Mouse (Mus musculus) MEL (cell line): ENCODE results near the gene Kat7. TPM values are rescaled to one million over a fixed set of nuclear protein-coding genes. Genes with fewer than 3 reads are reported as not detected.

Experiments used
- DNase-seq: peaks from one replicate; pipeline ENCODE4 v3.0.0; 2011; ENCODE audit warnings: low read depth, low spot score
- H3K27ac ChIP-seq: 2 replicates; pipeline ENCODE4 v1.5.1; 2012; ENCODE audit warnings: low read depth, mild to moderate bottlenecking, control low read depth, low read length, moderate library complexity; ENCODE audit not compliant: control insufficient read depth
- H3K27me3 ChIP-seq, 2 experiments: fragments of 150-350 bp in 1 of 2; sonication (generic) in 1 of 2; 2 replicates each; pipeline ENCODE4 v1.6.1; 2012; ENCODE audit warnings: low read length in 2 of 2, mild to moderate bottlenecking in 2 of 2, improper control_type of control experiment in 1 of 2, moderate library complexity in 1 of 2; ENCODE audit not compliant: insufficient read depth in 2 of 2, control insufficient read depth in 1 of 2
- H3K36me3 ChIP-seq, 2 experiments: 2 replicates each; pipeline ENCODE4 v1.6.1; 2012 to 2014; ENCODE audit warnings: low read length in 2 of 2, improper control_type of control experiment in 1 of 2, inconsistent platforms in 1 of 2, mild to moderate bottlenecking in 1 of 2; ENCODE audit not compliant: insufficient read depth in 2 of 2, control insufficient read depth in 1 of 2
- H3K4me1 ChIP-seq, 2 experiments: fragments of 150-350 bp in 1 of 2; sonication (generic) in 1 of 2; 2 replicates each; pipeline ENCODE4 v1.6.1; 2012; ENCODE audit warnings: low read length in 2 of 2, improper control_type of control experiment in 1 of 2, mild to moderate bottlenecking in 1 of 2; ENCODE audit not compliant: insufficient read depth in 2 of 2, control insufficient read depth in 1 of 2
- H3K4me3 ChIP-seq, 2 experiments: fragments of 150-350 bp in 1 of 2; sonication (generic) in 1 of 2; 2 replicates each; pipeline ENCODE4 v1.5.1; 2012; ENCODE audit warnings: low read depth in 2 of 2, low read length in 2 of 2, mild to moderate bottlenecking in 2 of 2, moderate library complexity in 2 of 2, control low read depth in 1 of 2, improper control_type of control experiment in 1 of 2; ENCODE audit not compliant: control insufficient read depth in 1 of 2, insufficient read depth in 1 of 2
- H3K79me2 ChIP-seq: 2 replicates; pipeline ENCODE4 v1.6.1; 2012; ENCODE audit warnings: mild to moderate bottlenecking, low read length, moderate library complexity; ENCODE audit not compliant: control insufficient read depth, poor library complexity, insufficient read depth
- H3K9ac ChIP-seq: 2 replicates; pipeline ENCODE4 v1.6.1; 2012; ENCODE audit warnings: low read depth, mild to moderate bottlenecking, control low read depth, low read length, moderate library complexity; ENCODE audit not compliant: control insufficient read depth, poor library complexity, severe bottlenecking
- H3K9me3 ChIP-seq: fragments of 150-350 bp; sonication (generic); replicated peaks from 2 replicates; pipeline ENCODE4 v1.6.1; 2012; ENCODE audit warnings: mild to moderate bottlenecking, low read length, improper control_type of control experiment, moderate library complexity; ENCODE audit not compliant: insufficient read depth
- BHLHE40 ChIP-seq: IDR thresholded peaks from 2 replicates; pipeline ENCODE4 v1.6.1; 2012; ENCODE audit warnings: low read depth, mild to moderate bottlenecking, inconsistent platforms, low read length, improper control_type of control experiment, borderline replicate concordance
- CHD1 ChIP-seq: IDR thresholded peaks from 2 replicates; pipeline ENCODE4 v1.6.1; 2012; ENCODE audit warnings: low read depth, mild to moderate bottlenecking, inconsistent platforms, low read length, improper control_type of control experiment
- E2F4 ChIP-seq: IDR thresholded peaks from 2 replicates; pipeline ENCODE4 v1.6.1; 2011; ENCODE audit warnings: low read depth, low read length, improper control_type of control experiment, borderline replicate concordance
- ELF1 ChIP-seq: IDR thresholded peaks from 2 replicates; pipeline ENCODE4 v1.6.1; 2014; ENCODE audit warnings: low read depth, mild to moderate bottlenecking, inconsistent platforms, low read length, improper control_type of control experiment, moderate library complexity
- ETS1 ChIP-seq: IDR thresholded peaks from 2 replicates; pipeline ENCODE4 v1.6.1; 2012; ENCODE audit warnings: low read depth, mild to moderate bottlenecking, inconsistent platforms, low read length, improper control_type of control experiment, moderate library complexity
- HCFC1 ChIP-seq: IDR thresholded peaks from 2 replicates; pipeline ENCODE4 v1.6.1; 2012; ENCODE audit warnings: low read depth, mild to moderate bottlenecking, inconsistent platforms, low read length, improper control_type of control experiment, moderate library complexity
- KAT2A ChIP-seq: conservative IDR thresholded peaks from 2 replicates; pipeline ENCODE4 v1.6.1; 2012; ENCODE audit warnings: low read depth, low read length, improper control_type of control experiment, inconsistent platforms
- MAFK ChIP-seq: IDR thresholded peaks from 2 replicates; pipeline ENCODE4 v1.6.1; 2011; ENCODE audit warnings: low read depth, mild to moderate bottlenecking, low read length, improper control_type of control experiment, borderline replicate concordance
- MAZ ChIP-seq: IDR thresholded peaks from 2 replicates; pipeline ENCODE4 v1.6.1; 2012; ENCODE audit warnings: low read depth, mild to moderate bottlenecking, inconsistent platforms, low read length, improper control_type of control experiment
- MYB ChIP-seq: IDR thresholded peaks from 2 replicates; pipeline ENCODE4 v1.6.1; 2011; ENCODE audit warnings: mild to moderate bottlenecking, low read depth, low read length, improper control_type of control experiment
- NELFE ChIP-seq: IDR thresholded peaks from 2 replicates; pipeline ENCODE4 v1.6.1; 2011; ENCODE audit warnings: low read depth, low read length, improper control_type of control experiment
- NRF1 ChIP-seq: IDR thresholded peaks from 2 replicates; pipeline ENCODE4 v1.6.1; 2014; ENCODE audit warnings: low read depth, mild to moderate bottlenecking, inconsistent platforms, low read length, improper control_type of control experiment, moderate library complexity; ENCODE audit not compliant: poor library complexity, insufficient read depth, severe bottlenecking
- RAD21 ChIP-seq: IDR thresholded peaks from 2 replicates; pipeline ENCODE4 v1.6.1; 2011; ENCODE audit warnings: mild to moderate bottlenecking, low read depth, low read length, improper control_type of control experiment
- RCOR1 ChIP-seq: IDR thresholded peaks from 2 replicates; pipeline ENCODE4 v1.6.1; 2012; ENCODE audit warnings: low read depth, mild to moderate bottlenecking, inconsistent platforms, low read length, improper control_type of control experiment
- SIN3A ChIP-seq: IDR thresholded peaks from 2 replicates; pipeline ENCODE4 v1.6.1; 2012; ENCODE audit warnings: low read length, improper control_type of control experiment, inconsistent platforms
- TAL1 ChIP-seq: IDR thresholded peaks from 2 replicates; pipeline ENCODE4 v1.6.1; 2012; ENCODE audit warnings: mild to moderate bottlenecking, inconsistent platforms, low read length, moderate library complexity, mixed read lengths
- UBTF ChIP-seq: IDR thresholded peaks from 2 replicates; pipeline ENCODE4 v1.6.1; 2012; ENCODE audit warnings: low read depth, mild to moderate bottlenecking, inconsistent platforms, low read length, improper control_type of control experiment, moderate library complexity, borderline replicate concordance; ENCODE audit not compliant: insufficient read depth
- ZC3H11A ChIP-seq: IDR thresholded peaks from 2 replicates; pipeline ENCODE4 v1.6.1; 2012; ENCODE audit warnings: low read depth, mild to moderate bottlenecking, inconsistent platforms, low read length, improper control_type of control experiment
- ZMIZ1 ChIP-seq: IDR thresholded peaks from 2 replicates; pipeline ENCODE4 v1.6.1; 2012; ENCODE audit warnings: low read depth, mild to moderate bottlenecking, inconsistent platforms, low read length, improper control_type of control experiment, moderate library complexity
- ZNF384 ChIP-seq: IDR thresholded peaks from 2 replicates; pipeline ENCODE4 v1.6.1; 2012; ENCODE audit warnings: low read depth, mild to moderate bottlenecking, inconsistent platforms, low read length, improper control_type of control experiment
- polyA plus RNA-seq, 2 experiments: library from polyadenylated mRNA; stranded (reverse) in 1 of 2; unstranded in 1 of 2; fragments of >175 nt in 1 of 2; fragments of >200 nt in 1 of 2; gene quantifications; 2 replicates each; pipeline versions ENCODE4 v1.2.1 to v1.2.4; 2012; ENCODE audit warnings: low replicate concordance in 2 of 2, low read depth in 1 of 2; ENCODE audit not compliant: insufficient read length in 2 of 2, insufficient read depth in 1 of 2, missing spikeins in 1 of 2
- total RNA-seq: library from RNA; depleted of rRNA; stranded (reverse); fragments of 300-350 nt; gene quantifications from 2 replicates; pipeline ENCODE4 v1.2.3, GENCODE M21; 2012

The Kat7 gene
- total and polyA plus RNA-seq, 3 experiments = 81.4 to 100 (median 95.4) TPM

DNA sequence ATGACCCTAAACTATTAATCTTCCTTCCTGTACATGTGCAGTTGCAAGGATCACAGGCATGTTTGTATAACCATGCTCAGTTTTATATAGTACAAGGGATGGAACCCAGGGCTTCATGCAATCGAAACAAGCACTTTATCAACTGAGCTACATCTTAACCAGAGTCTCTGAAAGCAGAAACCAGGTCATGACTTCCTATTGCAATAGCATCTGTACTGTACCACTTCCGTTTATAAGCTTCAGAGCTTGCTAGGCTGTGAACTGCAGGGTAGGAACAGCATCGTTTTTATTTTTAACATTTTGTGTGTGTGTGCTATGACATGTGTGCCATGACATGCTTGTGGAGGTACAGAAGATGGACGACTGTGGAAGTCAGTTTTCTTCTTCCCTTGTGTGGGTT, 23.2 kb upstream of the Kat7 start (continued):
- TF ChIP-seq MAZ = no peak
- TF ChIP-seq E2F4 = no peak
- no peak for TF ChIP-seq KAT2A
- no peak for TF ChIP-seq CHD1
- no peak for TF ChIP-seq NRF1
- no peak for TF ChIP-seq MAFK
- TF ChIP-seq TAL1 = peak; percentile 38; the same call in 1 of the 2 replicates
- peak; percentile 73 for TF ChIP-seq RCOR1
- no peak for TF ChIP-seq RAD21

DNA sequence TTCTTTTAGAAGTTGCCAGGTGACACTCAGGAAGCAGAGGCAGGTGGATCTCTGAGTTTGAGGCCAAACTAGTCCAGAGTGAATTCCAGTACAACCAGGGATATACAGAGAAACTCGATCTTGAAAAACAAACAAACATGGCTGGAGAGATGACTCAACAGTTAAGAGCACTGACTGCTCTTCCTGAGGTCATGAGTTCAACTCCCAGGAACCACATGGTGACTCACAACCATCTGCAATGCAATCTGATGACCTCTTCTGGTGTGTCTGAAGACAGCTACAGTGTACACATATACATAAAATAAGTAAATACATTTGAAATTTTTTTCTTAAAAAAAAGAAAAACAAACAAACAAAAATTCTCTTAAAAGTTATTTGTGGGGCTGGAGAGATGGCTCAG, 20.6 kb upstream of the Kat7 start:
- Histone ChIP-seq H3K4me1 (peaks cover 11 to 26% of the 10 kb centered on the region in 2 experiments), H3K27me3 (no peaks in the 10 kb centered on the region), H3K27ac (no peak overlapping the region)
- peak; percentile 38 for DNase-seq
- peak; percentile 66 for TF ChIP-seq ETS1
- TF ChIP-seq ZMIZ1 = no peak
- TF ChIP-seq, all 39 proteins: peak for 1
- H3K4me3 ChIP-seq = no peak overlapping the region
- H3K9ac ChIP-seq = no peak overlapping the region
- peaks cover 0 to 28% of the 10 kb centered on the region in 2 experiments; a peak in 2 of 4 replicates for H3K36me3 ChIP-seq
- no peaks in the 10 kb centered on the region for H3K9me3 ChIP-seq
- no peaks in the 10 kb centered on the region for H3K79me2 ChIP-seq

DNA sequence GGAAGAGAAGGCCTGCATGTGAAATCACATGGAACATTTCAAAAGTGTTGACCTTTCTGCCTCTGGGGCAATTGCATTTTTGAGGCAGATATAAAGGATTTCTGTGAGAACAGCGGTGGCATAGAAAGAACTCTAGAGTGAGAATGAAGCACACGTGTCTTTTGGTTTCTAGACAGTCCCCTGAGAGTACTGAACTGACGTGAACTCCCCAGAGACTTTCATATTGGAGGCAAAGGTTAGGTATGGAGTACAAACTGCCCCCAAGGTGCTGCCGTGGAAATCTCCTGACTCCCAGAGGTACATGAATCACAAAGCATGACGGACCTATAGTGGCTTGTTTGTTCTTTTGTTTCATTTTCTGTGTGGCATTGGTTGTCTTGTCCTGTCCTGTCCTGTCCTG, 18.6 kb upstream of the Kat7 start:
- Histone ChIP-seq H3K79me2 (no peaks in the 10 kb centered on the region), H3K4me1 (peaks cover 5 to 16% of the 10 kb centered on the region in 2 experiments), H3K36me3 (peaks cover 0 to 8% of the 10 kb centered on the region in 2 experiments; a peak in 2 of 4 replicates), H3K27ac (no peak overlapping the region), H3K4me3 (no peak overlapping the region), H3K27me3 (no peaks in the 10 kb centered on the region), H3K9me3 (no peaks in the 10 kb centered on the region), H3K9ac (no peak overlapping the region)
- no peak for DNase-seq
- no peak for TF ChIP-seq HCFC1
- no peak for TF ChIP-seq E2F4
- TF ChIP-seq MYB = no peak
- no peak for TF ChIP-seq UBTF
- no peak for TF ChIP-seq BHLHE40
- no peak for TF ChIP-seq ZC3H11A
- no peak for TF ChIP-seq SIN3A
- no peak for TF ChIP-seq ZNF384
- no peak for TF ChIP-seq MAFK
- no peak for TF ChIP-seq RCOR1
- no peak for TF ChIP-seq ELF1
- no peak for TF ChIP-seq NELFE
